Mouse (Mus musculus): ENCODE results near the gene Hoxd3. TPM values are rescaled to one million over a fixed set of nuclear protein-coding genes. Genes with fewer than 3 reads are reported as not detected.

Gene Hoxd3
- total RNA-seq (2021) = not detected
- long read RNA-seq, experiment 1 = 0 reads
- long read RNA-seq, experiment 2 = 0 reads

DNA sequence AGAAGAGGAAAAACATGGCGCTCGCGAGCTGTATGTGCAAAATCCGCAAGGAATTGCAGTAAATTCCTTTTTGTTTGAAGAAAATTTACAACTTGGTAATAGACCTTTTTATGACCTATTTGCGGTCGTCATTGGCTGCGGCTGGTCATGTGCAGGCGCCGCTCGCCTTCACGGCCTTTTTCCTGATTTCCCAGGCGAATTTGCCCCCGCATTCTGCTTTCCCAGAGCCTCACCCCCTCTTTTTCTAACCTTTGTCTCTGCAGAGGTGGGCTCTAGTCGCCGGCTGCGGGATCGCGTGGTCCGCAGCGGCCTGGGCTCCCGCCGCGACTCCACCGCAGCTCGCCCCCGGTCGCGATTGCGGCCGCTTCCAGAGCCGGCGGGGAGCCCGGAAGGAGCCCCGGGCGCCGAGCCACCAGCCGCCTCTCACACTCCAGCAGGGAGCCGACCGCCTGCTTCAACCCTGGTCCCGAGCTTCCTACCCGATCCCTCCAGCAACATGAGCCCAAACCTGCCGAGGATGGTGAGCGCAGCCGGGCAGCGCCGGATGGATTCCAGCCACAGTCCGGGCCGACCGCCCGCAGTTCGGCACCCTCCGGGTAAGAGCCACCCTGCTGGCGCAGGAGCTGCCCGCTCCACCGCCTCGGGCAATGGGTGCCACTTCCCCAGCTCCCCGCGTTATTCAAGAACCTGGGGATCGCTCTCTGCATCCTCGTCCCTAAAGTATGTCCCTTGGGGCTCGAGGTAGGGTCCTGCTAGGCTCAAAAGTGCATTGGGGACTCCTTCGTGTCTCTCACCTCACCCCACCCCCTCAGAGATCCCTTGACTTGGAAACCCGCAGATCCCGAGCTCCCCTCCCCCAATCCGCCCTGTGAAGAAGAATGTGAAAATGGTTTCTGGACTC lies at the start of gene Hoxd3, which contains the start of gene Hoxd4:
TSS of gene Hoxd3 (plus strand) at position 207 of the 901 bp plus-strand sequence.
TSS of gene Hoxd4 (plus strand) at position 209 of the 901 bp plus-strand sequence.
- DNase-seq = peak; percentile 70

DNA sequence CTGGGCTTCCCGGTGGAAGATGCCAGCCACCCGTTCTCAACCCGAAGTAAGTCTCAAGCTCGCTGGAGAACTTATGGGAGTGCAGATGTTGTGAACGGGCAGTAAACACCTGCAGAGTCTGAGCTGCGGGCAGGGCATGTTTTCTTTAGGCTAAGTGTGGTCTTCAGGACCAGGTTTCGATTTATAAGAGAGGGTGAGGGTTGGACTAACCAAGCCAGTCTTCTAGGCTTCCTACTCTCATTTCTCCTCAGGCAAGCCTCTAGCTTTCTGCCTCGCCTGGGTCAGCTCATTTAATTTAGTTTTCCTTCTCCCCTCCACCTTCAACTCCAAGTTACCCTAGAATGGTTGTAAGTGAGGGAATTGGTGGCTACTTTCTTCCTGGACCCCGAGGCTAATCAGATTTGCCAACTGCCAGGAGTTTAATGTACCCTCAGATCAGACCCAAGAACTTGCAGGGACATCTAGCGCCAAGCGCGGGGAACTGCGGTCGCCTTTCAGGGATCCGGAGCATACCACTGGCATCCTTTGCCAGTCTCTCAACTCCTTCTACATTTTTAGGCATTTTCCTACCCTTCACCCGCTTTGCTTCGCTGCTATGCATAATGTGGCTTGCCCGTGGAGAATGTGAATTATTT lies 48.3 kb upstream of the Hoxd3 start:
- no peak for DNase-seq

DNA sequence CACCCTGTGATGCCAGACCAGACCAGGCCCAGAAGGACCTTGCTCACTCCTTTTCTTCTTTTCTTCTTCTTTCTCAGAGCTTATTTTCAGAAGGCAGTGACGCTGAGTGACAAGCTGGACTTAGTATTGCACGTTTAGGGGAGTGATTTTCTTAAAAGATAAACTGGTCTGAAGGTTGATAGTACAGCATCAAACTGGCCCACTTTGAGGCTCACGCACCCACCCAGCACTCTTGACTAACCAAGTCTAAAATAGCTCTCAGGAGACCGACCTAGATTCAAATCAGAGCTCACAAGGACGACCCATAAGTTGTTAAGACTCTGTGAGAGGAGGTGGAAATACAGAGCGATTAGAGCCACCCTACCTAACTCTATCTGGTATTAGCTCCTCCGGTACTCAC lies 45.3 kb upstream of the Hoxd3 start:
- DNase-seq = no peak

DNA sequence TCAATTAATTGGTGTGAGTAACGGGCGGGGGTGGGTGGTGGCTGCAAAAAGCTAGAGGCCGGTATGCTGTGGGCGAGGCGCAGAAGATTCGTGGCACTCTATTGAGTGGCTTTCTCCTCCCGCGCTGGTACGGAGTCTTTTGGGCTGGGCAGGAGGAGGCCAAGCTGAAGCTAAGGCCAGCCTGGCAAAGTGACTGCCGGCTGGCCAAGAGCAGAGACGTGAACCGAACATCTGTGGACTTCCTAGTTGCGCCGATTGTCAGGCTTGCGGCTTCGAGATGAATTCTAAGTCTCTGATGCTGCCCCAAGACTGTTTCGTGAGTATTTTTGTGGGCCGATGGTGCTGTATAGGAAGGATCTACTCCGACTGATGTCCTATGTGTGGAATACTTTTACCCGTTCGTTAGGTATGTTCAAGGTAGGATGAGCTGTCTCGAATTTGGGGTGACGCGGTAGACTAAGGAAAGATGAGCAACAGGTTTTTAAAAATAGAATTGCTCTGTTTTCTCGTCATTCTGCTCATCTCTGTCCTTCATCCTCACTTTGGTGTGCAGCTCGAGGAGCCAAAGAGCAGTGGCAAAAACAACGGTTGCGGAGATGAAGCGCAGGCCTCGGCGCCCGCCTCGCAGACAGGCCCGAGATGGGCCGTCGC lies 44.4 kb upstream of the Hoxd3 start:
- DNase-seq = no peak

DNA sequence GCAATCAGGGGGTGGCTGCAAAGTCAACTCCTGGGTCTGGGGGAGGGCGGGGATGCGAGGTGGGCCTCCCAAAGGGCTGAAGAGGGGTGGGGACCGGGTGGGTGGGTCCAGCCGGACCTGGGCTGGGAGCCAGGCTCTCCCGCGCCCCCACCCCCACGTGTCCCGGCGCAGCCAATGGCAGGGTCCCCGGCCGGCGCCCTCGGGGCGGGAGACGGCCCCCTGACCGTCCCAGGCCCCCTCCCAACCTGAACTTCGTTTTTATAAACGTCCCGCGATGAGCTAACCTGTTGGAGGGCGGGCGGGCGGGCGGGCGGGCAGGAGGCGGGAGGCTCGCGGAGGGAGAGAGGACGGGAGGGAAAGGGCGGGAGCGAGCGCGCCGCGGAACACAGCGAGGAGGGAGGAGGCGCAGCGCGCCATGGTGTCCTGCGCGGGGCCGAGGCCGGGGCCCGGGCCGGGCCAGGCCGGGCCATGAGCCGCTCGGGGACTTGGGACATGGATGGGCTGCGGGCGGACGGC lies 43.8 kb upstream of the Hoxd3 start, which contains the start of gene Hoxd13:
TSS of gene Hoxd13 (plus strand) at position 469 of the 516 bp plus-strand sequence.
- no peak for DNase-seq

DNA sequence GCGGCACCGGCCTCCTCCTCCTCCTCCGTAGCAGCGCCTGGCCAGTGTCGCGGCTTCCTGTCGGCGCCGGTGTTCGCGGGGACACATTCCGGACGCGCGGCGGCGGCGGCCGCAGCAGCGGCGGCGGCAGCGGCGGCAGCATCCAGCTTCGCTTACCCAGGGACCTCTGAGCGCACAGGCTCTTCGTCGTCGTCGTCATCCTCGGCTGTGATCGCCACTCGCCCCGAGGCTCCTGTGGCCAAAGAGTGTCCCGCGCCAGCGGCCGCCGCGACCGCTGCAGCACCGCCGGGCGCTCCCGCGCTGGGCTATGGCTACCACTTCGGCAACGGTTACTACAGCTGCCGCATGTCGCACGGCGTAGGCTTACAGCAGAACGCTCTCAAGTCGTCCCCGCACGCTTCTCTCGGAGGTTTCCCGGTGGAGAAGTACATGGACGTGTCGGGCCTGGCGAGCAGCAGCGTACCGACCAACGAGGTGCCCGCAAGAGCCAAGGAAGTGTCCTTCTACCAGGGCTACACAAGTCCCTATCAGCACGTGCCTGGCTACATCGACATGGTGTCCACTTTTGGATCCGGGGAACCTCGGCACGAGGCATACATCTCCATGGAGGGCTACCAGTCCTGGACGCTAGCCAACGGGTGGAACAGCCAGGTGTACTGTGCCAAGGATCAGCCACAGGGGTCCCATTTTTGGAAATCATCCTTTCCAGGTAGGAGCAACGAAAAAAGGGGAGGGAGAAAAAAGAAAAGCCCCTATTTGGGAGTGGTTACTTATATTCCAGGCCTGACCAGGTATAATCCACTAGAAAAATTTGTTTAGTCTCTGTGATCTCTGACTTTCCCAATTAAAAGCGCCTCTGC lies 43.1 kb upstream of the Hoxd3 start:
- no peak for DNase-seq

DNA sequence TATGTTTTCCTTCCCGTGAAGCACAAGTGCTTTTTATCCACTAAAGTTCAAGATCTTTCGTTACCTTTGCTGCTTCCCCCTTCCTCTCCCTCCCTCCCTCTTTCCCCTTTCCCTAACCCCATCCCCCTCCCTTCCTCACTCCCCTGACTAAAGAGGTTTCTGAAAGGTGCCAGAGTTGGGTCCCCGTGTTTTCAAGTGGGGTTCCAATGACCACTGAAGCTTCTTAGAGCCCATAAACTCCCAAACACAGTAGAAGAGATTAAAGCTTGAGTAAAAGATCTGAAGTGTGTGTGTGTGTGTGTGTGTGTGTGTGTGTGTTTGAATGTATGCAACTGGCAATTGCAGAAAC lies 42.5 kb upstream of the Hoxd3 start:
- no peak for DNase-seq

DNA sequence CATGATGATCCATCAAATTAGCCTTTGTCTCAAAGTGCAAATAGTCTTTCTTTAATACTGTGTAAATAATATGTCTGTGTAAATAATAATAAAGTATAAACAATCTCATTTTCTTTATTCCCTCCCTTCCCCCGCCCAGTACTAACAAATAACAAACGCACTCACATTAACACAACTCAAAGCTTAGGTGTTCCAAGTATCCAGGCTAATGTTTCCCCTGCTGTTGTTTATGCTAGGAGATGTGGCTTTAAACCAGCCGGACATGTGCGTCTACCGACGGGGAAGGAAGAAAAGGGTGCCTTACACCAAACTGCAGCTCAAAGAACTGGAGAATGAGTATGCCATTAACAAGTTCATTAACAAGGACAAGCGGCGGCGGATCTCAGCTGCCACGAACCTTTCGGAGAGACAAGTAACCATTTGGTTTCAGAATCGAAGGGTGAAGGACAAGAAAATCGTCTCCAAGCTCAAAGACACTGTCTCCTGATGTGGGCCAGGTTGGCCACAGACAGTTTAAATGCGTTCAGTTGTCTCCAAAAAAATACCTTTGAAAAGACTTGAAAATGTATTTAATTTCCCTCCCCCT lies 42.0 kb upstream of the Hoxd3 start:
- no peak for DNase-seq

DNA sequence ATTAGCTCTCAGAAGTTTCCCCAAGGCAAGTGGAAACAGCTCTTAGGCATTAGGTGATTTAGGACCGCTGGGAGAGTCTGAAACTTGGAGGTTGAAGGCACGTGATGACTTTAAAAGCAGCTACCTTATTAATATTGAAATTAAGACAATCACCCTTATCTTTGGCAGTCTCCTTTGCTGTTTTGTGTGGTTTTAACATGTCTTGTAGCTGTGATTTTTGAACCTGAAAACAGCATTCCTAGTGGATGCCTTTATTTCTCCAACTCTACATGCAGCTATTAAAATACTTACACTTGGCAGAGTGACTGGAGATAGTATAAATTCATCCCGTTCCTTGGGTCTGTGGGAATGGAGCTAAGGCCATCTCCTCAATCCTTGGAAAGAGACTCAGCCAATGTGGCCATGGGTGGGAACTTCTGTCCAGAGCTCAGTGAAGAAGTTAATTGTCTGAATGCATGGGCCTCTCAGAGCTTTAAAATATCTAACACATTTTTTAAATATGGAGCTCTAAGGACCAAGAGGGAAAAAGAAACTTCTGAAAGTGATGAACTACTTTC lies 41.0 kb upstream of the Hoxd3 start:
- no peak for DNase-seq

DNA sequence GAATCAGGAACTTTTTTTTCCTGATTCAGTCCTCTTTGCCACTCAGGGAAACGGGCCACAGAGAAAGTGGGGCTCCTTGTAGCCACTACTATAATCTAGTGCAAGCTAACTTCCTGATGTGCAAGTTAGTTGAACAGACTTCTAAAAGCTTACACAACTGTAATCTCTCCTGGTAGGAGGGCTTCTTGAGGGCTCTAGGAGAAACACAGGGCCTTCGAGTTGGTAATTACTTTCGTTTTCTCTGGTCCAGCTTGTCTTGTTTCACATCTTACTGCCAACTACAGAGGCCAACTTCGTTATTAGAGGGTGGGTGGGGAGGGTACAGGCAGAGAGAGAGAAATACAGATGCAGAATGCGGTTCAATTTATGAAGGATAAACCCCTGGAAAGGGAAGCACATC lies 39.9 kb upstream of the Hoxd3 start:
- DNase-seq = no peak

DNA sequence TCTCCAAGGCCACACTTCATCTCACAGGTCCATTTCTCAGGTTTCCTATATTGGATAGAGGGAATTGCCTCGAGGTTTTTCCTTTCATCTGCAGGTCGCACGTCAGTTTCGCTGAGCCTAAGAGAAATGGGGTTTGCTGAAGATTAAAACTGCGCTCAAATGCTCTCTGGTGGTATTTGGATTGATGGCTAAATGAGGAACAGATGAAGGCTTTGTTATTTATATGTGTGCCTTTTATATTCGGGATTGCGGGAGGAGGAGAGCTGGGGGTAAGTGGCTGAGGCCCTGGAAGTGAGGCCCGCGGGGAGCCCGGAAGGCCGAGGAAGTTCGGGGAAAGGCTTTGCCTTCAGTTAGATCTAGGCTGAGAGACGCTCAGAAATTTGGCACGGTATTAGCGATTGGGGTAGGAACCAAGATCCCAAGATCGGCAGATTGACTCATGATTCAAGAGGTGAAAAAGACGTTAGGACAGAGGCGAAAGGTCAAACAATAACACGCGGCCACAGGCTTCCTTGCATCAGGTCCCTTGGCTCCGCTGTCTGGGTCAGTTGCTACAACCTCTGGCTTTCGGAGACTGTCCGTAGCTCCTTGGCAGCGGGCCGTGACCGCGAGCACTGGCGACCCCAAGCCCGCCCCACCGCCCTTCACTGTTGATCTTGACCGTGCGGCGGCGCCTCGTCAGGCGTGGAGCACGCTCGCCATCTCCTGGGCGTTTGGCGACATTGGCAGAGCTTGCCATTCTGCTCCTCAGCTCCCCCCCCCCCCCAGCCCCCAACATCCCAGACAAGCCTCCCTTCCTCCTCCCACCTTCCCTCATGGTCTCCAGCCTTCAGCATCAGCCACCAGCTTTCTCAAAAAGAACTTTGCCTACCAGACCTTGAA lies 39.0 kb upstream of the Hoxd3 start:
- DNase-seq = no peak

DNA sequence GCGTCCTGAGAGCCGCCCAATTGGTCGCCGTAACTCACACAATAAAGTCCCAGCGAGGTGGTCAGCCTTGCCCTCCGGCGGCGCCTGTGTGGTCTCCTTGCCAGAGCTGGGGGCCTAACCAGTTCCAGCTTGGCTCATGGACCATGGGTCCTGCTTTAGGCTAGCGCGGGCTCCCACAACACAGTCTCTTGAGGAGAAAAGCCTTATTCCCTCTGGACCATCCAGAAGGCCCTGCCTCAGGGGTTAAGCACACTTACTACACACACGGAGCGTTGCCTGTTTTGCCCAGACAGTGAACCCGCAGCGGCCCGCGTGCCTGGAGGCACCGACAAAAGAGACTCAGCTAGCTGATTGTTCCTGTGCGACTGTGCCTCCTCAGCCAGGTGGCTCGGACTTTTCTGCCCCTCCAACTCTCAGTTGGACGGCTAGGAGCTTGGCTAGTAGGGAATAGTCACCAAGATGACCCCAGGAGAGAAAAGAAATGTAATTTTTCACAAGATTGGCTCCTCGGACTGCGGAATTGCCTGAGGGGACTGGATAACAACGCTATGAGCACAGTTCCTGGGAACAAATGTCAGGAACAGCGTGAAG lies 37.8 kb upstream of the Hoxd3 start:
- DNase-seq = no peak

DNA sequence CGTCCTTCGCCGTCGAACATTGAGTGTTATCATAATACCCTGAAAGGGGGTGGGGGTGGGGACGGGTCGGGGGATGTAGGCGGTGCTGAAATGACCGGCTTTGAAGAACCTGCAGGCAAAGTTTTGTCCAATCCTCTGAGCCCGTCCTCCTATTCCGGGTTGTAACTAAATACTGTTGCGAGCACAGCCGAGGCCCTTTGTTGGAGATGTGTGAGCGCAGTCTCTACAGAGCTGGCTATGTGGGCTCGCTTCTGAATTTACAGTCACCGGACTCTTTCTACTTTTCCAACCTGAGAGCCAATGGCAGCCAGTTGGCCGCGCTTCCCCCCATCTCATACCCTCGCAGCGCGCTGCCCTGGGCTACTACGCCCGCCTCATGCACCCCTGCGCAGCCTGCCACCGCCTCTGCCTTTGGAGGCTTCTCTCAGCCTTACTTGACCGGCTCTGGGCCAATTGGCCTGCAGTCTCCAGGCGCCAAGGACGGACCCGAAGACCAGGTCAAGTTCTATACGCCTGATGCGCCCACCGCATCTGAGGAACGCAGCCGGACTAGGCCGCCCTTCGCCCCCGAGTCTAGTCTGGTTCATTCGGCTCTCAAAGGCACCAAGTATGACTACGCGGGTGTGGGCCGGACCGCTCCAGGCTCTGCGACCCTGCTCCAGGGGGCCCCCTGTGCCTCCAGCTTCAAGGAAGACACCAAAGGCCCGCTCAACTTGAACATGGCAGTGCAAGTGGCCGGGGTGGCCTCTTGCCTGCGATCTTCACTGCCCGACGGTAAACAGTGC lies 36.7 kb upstream of the Hoxd3 start, which contains the start of gene Hoxd12:
TSS of gene Hoxd12 (plus strand) at position 133 of the 785 bp plus-strand sequence.
- no peak for DNase-seq

DNA sequence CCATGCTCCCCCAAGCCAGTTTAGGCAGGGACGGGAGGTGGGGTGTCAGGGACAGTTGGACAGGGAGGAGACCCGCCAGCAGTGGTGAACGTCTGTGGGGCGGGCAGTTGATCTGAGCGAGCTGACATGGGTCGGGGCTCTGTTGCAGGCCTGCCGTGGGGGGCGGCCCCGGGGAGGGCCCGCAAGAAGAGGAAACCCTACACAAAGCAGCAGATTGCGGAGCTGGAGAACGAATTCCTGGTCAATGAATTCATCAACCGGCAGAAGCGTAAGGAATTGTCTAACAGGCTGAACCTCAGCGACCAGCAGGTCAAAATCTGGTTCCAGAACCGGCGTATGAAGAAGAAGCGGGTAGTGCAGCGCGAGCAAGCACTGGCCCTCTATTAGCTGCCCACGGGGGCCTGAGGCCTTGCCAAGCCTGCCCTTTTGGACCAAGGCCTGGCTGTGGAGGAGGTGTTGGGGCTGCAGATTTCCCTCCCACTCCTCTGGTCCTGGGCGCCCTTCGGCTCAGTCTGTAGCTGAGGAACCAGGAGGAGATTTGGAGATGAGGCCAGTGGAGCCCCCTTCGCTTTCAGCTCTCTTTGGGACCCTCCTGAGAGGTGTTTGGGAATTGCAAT lies 36.0 kb upstream of the Hoxd3 start:
- DNase-seq = no peak

DNA sequence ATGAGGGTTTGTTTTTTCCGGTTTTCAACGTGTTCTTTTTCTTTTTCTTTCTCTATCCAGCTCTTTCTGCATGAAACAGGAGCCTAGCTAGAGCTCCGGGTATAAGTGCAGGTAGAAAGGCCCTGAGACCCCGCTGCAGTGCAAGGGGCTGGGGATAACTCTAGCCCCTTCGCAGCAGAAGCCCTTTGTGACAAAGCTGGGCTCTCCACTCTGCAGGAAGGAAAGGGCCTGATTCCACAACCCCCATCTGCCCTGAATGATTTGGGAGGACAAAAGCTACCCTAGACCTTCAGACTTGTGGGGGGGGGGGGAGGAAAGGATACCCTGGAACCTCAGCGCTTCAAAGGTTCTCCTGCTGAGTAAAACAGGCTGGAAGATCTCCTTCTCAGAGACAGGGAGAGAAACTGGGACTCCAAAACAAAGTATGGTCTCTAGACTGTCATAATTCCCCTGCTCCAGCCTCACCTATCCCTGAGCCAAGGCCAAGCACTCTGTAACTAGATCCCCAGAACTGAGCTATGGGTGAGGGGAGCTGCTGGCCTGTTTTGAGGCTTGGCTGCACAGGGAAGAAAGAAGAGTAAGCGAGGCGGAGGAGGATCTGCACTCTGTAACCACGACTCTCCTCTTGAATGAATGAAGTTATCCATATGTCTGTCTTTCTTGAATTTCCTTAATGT lies 35.2 kb upstream of the Hoxd3 start:
- DNase-seq = no peak

DNA sequence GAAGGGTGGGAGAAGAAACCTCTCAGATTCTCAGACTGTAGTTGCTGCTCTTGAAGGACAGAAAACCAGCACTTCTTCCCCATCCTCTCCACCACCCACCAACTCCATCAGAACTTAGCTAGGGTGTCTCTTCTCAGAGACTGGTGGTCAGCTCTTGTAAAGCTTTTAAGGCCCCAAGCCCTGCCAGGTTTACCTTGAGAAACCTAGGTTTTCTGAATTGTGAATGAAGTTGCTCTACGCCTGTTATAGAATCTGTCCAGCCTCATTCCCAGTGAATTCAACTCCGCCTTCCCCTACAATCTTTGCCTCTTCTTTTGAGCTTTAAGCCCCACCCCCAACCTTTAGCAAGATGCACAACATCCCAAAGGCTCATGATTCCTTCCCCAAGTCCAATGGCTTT lies 34.6 kb upstream of the Hoxd3 start:
- DNase-seq = no peak

DNA sequence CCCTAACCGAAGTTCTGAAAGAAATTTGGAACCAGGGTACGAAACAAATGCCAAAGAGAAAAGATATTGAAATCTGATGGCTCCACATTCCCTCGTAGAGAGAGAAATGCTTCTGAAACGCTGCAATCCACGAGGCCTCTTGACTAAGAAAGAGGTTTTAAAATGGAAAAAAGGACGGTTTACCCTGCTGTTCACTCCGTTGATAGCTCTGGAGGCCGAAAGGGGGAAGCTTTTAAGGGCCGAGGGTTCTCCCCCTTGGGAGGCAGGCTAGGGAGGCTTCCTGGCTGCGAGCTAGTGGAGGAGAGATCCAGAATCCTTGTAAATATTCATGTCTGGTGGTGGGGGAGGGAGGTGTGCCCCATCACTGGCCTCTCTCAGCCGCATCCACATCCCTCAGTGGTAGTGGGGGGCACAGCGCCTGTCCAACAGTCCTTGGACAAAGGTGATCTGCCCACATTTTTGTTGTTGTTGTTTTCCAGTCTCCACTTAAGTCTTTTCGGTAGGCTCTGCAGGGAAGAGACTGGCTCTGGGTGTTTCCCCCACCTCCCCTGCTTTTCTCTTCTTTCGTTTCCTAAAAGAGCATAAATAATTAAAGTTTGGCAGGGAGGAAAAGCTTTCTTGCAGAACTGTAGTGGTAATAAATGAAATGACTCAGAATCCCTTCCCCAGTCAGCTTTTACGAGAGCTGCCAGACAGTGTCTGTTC lies 32.7 kb upstream of the Hoxd3 start, which contains the start of gene Hoxd11:
TSS of gene Hoxd11 (plus strand) at position 667 of the 705 bp plus-strand sequence.
- DNase-seq = no peak

Measured in gastrocnemius, postnatal 25 days (tissue).